Mouse (Mus musculus): Measurements from ENCODE around the gene Irs1. TPM values are rescaled to one million over a fixed set of nuclear protein-coding genes. Genes with fewer than 3 reads are reported as not detected.

Irs1 gene
- total RNA-seq, 4 experiments from 2014 or later: 16.8 to 18.7 (median 17.9) TPM

GRCm38 (mm10) chr1:82258331-82258730 is 32.9 kb downstream of the Irs1 start:
- DNase-seq (ENCODE audit: low spot score in 2 of 2): no peak

DNA sequence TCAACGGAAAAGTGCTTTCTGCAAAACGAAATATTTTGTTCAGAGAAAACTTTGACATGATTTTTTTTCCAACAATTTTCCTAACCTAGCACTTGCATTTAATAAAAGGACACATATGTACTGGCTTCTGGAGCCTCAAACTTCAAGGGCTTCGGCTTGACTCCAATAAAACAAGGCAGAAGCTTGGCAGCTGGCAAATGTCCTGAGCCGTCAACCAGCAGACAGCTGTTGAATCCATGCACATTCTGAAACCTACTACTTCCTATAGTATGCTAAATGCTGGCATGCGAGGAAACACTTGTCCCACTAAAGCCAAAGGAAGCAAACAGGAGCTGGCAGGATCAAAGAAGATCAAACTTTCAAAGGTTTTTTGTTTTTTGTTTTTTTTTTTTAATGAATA is 33.8 kb downstream of the Irs1 start:
- no peak for DNase-seq (ENCODE audit: low spot score in 2 of 2)

DNA sequence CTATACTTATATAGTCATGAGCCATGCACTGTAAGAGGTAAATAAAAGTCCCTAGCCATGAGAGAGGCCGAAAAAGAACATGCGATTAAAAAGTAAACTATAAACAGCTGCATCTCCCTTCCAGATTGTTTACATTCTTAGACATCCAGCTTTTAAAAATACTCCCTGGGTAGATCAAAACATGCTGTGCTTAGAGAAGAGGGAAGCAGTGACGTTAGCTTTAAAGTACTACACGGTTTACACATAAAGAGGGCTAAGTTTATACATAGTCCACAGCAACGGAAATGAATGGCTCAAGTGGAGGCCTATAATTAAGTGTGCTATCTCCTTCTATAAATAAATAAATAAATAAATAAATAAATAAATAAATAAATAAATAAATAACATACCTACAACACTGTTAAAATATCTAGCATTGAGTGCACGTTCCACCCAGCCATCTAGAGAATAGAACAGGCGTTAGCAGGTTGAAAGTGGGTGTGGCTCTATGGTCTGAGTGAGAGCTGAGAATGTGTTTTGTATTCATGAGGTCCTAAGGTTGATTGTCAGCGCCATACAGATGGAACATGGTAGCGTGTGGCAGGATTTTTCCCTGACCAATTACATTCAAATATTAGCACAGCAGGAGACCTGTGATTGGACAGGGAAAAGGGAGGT is 37.3 kb downstream of the Irs1 start:
- DNase-seq (ENCODE audit: low spot score in 2 of 2): no peak

- no peak for DNase-seq (ENCODE audit: low spot score in 2 of 2)
Measured at GRCm38 (mm10) chr1:82247221-82247951, 43.8 kb downstream of the Irs1 start.

DNA sequence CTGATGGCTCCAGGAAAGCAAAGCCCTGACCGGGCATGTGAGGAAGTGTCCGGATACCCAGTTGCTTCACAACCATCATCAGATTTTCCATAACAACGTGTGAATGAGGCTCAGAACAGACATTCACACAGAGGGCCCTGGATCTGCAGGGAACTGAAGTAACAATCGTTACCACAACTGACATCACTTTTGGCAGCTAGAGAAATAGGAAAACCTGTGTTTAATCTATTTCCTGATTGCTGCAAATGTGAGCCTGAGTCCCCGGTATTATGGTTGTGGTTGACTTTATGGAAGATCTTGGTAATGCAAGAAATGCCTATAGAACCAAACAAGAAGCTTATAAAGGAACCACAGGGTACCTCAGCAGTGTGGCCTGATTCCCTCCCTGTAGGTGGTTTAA is 46.2 kb downstream of the Irs1 start:
- no peak for DNase-seq (ENCODE audit: low spot score in 2 of 2)

DNA sequence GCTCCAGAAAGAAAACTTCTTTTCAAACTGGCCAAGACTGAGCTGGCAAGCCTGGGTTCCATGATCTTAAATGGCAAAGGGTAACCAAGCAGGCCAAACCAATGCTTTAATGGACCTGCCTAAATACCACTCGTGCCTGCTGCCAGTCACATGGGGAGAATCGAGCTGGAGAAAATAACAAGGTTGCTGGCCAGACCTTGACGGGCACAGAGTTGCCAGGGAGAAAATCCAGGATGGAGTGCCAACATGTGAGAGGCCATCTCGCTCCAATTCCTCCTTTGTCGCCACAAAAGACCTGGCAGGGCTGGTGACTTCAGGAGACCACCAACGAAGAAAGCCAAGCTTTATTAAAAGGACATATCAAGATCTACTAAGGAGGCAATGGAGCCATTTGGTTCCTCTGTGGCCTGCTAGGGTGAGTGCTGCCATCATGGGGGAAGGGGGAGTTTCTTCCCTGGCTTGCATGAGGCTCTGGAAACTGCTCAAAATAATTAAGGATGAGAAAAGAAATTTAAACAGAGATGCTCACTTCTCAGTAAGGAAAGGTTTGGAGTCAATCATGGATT is 47.9 kb downstream of the Irs1 start:
- no peak for DNase-seq (ENCODE audit: low spot score in 2 of 2)

- DNase-seq (ENCODE audit: low spot score in 2 of 2): no peak
Measured at GRCm38 (mm10) chr1:82239409-82240201, 51.6 kb downstream of the Irs1 start.

- no peak for DNase-seq (ENCODE audit: low spot score in 2 of 2)
Measured at GRCm38 (mm10) chr1:82238245-82238644, 53.0 kb downstream of the Irs1 start.

GRCm38 (mm10) chr1:82235455-82236104 is 55.6 kb downstream of the Irs1 start:
- no peak for DNase-seq (ENCODE audit: low spot score in 2 of 2)

DNA sequence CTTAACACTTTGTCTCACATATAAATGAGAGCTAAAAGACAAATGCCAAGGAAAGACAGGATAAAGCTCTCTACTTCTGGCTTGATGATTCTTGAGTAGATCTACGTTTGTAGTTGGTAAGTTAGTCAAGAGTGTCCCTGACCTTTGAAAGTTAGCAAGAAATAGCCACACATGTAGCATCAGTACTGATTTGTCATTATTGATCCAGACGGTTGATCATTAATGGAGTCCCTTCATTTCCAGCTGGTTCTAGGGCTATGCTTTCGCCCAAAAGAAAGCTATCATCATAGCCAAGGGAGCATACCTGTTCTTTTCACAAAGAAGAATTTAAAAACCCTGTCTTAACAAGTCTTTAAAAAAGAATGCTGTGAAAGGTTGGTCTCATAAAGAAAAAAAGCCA is 56.6 kb downstream of the Irs1 start:
- DNase-seq (ENCODE audit: low spot score in 2 of 2): no peak

DNA sequence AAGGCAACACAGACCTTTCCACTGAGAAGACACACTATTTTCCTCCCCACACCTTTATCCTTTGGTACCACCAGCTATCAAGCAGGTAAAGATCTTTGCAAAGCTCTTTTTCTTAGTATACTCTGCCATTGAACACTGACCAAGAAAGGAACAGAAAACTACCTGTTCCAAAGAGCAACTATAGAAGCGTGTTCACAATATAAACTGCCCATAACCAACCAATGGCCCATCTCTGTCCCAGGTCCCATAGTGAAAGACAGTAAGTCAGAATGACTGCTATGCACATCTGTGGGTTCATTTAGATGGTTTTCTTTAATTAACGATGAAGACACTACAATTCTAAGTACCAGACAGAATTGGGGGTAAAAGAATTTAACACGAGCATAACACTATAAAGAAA is 58.4 kb downstream of the Irs1 start, which contains the start of gene Gm9747:
TSS of gene Gm9747 (plus strand) at position 301 of the 400 bp plus-strand sequence.
- no peak for DNase-seq (ENCODE audit: low spot score in 2 of 2)

GRCm38 (mm10) chr1:82228841-82229240 is 62.4 kb downstream of the Irs1 start:
- no peak for DNase-seq (ENCODE audit: low spot score in 2 of 2)

DNA sequence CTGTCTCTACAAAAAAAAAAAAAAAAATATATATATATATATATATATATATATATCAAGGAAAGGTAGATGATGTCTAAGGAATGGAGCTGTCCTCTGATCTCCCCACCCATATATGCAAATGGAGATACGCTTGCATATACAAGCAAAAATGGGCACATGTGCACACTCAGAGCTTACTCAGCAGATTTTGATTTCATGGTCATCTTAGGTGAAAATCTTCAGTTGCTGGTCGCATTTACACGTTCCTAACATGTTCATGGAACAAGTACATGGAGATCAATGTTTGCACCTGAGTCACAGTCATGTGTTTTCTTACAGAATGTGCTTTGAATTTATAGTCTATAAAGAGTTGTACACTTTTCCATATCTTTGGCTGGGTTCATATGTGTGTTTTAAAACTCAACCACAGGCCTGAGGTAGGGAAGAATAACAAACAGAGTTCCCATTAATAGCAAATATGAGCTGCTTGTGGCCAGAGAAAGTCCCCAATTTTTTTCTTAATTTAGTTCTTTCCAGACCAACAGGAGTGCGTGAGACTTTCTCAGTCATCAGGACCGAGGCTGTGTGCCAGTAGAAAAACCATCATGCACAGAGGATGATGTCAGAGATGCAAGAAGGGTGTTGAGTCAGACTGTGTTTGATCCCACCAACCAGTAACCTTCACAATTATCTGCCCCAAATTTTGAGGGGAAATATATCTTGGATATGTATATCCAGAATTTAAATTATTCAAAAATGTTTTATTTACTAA is 68.0 kb downstream of the Irs1 start:
- DNase-seq (ENCODE audit: low spot score in 2 of 2): no peak

DNA sequence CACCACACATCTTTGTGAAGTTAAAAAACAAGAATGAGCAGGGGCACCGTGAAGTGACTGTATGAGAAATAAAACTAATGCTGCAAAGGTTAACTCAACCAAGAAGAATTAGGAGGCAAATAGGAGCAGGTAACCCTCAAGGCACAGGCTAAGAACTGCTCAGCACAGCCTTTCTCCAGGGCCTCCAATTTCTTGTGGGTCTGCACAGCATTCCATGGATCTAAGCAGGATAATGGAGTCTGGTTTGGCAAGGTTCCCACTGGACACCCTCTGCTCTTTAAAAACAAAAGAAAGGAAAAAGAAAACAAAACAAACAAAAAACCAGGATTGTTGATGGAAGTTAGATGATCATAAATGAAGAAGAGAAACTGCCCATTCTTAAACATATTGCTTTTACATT is 69.8 kb downstream of the Irs1 start:
- no peak for DNase-seq (ENCODE audit: low spot score in 2 of 2)

DNA sequence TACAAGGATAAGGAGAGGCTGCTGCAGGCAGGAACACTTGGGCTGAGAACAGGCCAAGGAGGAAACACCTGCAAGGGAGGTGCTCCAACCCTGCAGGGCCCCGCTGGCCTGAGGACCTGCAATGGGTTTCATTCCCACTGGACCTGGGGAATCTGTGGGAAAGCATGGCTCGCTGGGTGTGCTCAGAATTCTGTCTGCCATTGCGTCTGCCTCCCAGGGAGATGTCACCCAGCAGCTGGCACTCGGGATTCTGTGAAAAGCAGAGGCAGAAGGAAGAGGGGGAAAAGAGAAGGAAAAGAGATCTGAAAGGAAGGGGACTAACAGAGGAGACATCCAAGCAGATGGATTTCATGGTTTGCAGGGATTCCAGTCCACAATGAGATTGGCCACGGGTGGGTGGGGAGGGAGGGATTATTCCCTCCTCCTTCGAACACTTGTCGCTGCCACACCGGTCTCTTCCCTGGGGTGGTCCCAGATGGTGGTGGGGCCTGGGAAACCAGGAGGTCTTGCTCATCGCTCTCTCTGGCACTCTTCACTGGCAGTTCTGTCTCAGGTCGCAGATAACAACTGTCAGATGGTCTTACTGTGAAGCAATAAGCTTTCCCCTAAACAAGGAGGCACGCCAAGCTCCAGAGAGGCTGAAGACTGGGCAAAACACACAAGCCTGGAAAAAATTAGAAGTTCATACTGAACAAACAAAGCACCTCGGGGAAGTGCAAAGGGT is 70.4 kb downstream of the Irs1 start:
- DNase-seq (ENCODE audit: low spot score in 2 of 2): no peak

DNA sequence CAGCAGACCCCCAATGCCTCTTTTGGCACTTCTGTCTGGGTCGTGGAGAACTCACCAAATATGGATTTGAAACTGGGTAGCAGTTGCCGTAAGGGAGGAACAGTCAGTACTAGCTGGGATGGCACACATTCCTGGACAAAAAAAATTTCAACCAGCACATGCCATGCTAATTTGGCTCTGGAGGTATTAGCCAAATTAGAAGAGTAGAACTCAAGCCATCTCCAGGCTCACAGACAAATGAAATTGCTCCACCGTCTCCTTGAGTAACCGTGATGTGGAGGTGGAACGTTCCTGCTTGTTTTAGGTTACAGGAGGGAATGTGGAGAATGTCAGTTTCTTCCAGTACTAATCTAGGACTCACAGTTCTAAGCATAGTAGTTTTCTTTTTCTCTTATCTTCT is 83.7 kb downstream of the Irs1 start:
- no peak for DNase-seq (ENCODE audit: low spot score in 2 of 2)

GRCm38 (mm10) chr1:82200636-82201035 is 90.6 kb downstream of the Irs1 start:
- no peak for DNase-seq (ENCODE audit: low spot score in 2 of 2)

DNA sequence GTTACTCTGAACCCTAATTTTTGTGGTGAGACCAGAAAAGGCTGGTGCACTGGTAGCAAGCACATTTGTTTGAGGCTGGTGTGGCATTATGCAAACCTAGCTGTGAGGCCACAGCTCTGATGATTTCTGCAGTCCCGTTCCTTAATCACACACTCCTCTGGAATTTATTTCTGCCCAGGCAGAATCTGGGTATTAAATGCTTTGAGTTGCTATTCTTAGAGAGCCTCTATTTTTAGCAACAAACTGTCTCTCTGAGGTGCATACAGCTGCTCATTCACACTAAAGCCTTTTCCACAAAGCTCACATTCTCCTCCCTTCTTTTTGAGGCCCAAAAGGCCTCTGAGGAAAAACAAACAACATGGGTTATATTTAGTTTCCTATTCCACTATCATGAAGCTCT is 91.3 kb downstream of the Irs1 start:
- DNase-seq (ENCODE audit: low spot score in 2 of 2): no peak

DNA sequence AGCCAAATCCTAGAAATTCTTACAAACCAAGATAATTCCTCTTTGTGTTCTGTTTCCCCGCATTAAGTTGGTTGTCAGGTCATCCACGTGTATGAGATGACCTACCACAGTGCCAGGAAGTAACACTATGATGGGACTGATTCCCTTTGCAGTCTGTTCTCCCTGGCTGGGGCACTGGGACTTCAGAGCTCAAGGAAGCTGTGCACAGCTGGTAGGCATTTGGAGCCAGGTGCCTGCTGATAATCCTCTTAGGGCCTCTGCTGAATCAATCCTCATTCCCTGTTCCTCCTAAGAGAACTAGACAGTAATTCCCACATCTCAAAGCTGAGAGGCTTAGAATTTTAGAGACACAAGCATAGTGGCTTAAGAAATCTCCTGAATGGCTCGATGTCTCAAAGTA is 99.6 kb downstream of the Irs1 start:
- no peak for DNase-seq (ENCODE audit: low spot score in 2 of 2)

DNA sequence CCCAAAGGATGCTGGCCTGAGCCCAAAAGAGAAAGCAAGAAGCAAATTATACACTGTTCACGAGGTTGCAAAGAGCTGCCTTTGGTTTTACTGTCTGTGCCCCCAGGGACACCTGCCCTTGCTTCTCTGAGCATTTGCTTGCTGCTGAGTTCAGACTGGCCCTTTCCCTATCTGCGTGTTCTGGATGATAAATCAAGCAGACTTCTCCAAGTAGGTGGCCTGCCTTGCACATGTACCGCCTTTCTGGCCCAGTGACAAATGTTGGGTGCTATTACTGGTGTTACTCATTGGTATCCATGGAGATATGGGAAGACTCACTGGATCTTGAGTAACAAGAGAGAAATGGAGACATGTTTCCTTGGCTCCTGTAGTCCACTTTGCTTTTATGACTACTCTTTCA is 101.7 kb downstream of the Irs1 start:
- DNase-seq (ENCODE audit: low spot score in 2 of 2): peak; percentile 54 to 57
